Mouse (Mus musculus): ENCODE results near the gene Ddx27.

Gene Ddx27

DNA sequence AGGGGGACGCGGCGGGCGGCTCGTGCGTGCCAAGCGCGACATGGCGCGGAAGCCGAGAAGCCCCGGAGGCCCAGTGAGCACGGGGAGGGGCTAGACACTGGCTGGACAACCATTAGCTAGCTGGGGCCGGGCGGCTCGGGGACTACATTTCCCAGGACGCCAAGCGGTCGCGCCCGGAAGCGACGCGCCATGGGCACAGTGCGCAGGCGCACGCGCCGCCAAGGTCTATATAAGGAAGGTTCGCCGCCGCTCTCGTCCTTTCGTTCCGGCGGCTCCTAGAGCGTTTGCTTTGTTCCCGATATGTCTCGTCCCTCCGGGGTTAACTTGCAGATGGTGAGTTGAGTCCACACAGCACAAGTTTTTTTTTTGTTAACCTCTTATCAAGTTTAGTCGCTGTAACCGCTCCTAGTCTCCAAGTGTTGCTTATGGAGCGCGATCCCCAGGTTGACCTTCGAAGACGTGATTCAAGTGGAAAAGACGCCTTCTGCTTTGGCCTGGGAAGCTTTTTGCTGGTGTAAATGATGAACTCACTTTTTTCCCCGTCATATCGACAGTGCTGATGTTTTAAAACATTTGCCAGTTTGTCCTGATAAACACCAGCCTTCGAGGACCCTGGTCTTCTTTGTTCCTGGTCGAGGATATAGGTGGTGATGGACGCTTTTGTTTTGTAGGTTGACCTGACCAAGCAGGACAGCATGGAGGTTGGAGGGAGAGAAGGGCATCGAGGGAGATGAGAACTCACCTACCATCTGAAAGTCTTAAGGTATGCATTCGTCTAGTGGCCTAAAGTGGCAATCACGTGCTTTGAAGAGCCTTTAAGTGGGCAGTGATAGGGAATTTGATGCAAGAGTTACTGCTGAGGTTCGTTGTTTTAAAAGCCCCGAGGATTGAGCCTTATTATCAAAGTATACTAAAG, 48.2 kb downstream of the Ddx27 start, which contains the start of gene Znfx1:
Gene Znfx1 (minus strand): TSS at position 51 of the 916 bp plus-strand sequence.
- in situ Hi-C loops (cut with MseI, MboI): no loop called here

DNA sequence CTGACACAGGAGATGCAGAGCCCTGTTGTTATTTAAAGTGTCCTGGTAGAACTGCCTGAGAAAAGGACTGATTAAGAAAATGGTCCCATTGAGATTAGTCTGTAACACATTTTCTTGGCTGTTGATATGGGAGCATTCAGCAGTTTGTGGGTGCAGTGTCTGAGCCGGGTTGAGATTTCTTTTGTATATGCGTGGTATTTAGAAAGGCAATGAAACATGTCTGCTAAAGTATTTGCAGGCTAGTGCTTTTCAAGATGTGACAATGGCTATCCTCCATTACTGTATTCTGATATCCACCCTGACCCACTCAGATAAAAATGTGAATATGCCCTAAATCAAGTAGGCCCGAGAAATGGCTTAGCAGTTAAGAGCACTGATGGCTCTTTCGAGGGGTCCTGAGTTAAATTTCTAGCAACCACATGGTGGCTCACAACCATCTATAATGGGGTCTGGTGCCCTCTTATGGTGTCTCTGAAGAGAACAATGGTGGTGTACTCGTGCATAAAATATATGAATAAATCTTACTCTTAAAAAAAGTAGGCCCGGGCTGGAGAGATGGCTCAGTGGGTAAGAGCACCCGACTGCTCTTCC, 49.0 kb downstream of the Ddx27 start:
- in situ Hi-C loops (cut with MseI, MboI): no loop called here

DNA sequence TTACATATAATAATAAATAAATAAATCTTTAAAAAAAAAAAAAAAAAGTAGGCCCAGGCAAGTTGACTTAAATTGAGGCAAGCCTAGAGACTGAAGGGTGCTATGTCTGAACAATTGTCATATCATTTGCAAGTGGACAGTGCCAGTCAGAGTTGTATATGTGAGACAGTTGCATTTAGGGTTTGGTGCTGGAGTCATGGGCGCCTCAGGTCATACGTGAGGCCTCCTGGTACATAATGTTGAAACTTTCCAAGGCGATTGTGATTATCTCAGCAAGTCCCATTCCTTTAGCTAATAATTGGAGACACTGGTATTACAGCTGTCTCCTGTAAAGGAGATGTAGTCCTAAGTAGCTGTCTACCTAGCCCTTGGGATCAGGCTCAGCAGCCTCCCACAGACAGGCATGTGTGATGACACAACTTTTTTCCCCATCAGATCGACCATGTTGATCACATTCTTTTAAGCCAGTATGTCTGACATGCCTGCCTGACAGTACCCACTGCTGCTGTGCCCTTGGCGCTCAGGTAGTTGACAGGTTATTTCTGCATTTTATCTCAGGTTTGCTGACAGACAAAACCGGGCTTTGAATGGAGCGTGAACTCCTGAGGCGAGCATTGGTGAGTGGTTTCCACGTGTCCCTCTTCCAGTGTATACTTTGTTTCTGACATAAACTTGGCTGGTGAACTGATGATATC, 49.8 kb downstream of the Ddx27 start:
- in situ Hi-C loops (cut with MseI, MboI): no loop called here

DNA sequence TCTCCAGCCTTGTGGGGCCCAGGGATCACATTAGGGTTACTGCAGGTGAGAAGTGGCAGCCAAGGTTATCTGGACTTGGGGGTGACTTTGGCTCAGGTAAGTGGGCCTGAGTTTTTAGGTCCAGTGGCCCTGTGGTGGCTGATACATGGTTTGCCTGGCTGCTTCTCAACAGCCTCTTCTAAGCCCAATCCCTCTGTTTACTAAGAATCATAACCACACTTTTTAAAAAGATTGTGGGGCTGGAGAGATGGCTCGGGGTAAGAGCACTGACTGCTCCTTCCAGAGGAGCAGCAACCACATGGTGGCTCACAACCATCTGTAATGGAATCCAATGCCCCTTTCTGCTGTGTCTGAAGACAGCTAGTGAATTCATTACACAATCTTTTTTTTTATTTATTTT, 51.0 kb downstream of the Ddx27 start:
- in situ Hi-C loops (cut with MseI, MboI): no loop called here

DNA sequence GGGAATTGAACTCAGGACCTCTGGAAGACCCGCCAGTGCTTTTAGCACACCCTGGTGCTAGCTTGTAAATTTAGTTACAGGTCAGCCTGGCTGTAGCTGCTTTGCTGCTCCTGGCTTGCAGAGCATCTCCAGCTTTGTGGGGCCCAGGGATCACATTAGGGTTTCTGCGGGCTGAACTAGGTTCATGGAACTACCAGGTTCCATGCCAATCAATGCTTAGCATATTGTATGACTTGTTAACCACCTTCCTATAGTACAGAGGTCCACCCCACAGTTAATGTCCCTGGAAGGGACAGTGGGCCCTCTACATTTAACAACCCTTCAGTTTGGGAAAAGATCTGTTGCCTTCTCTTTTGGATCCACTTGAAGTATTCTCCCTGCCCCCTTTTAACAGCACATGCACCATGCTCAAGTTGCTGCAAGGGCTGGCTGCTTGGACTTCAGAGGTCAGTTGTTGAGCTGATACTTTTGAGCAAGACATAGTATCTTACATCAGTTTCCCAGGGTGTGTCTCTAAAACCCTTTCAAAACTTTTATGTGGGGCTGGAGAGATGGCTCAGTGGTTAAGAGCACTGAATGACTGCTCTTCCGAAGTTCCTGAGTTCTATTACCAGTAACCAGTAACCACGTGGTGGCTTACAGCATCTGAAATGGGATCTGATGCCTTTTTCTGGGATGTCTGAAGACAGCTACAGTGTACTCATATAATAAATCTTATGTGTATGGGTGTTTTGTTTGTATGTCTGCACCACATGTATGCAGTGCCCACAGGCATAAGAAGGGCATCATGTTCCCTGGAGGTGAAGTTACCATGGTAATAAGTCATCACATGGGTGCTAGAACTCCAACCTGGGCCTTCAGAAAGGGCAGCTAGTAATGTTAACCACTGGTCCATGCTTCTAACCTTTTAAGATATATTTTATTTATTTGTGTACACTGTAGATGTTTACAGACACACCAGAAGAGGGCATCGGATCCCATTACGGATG, 51.8 kb downstream of the Ddx27 start:
- in situ Hi-C loops (cut with MseI, MboI): no loop called here

DNA sequence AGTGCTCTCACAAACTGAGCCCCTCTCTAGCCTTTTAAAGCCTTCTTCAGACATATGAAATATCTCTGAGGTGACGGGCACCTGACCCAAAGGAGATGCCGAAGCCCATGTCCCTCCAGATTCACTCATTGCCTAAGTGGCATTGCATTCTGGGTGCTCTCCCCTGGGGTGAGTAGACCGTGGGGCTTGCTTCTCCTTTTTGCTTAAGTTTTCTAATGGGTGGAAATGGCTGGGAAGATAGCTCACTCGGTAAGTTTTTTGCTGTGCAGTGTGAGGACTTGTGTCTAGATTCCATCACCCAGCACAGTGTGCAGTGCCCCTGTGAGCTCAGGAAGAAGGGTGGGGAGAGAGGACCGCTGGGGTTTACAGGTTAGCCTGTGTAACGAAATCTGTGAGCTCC, 52.6 kb downstream of the Ddx27 start:
- in situ Hi-C loops (cut with MseI, MboI): no loop called here

DNA sequence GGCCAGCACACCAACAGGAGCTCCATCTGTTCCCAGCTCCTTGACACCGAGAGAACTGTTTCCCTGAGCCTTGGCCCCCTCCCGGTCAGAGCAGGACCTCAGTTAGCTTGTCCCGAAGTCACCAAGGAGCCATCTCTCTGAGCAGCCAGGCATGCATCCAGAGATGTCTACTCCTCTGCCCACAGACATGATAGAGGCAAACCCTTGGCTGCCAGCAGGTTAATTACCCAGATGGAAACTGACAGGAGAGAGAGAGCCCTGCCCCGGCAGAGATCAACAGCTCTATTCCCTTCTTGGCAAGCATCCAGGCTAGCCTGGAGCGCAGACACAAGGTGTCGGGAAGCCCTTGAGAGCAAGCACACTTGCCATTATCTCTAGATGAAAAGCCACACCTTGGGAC, 55.3 kb downstream of the Ddx27 start:
- in situ Hi-C loops (cut with MseI, MboI): loop anchor here in 1 of 2 experiments (5.0 kb wide), 1 partner anchor 142 kb away; no protein-coding TSS in a partner anchor

DNA sequence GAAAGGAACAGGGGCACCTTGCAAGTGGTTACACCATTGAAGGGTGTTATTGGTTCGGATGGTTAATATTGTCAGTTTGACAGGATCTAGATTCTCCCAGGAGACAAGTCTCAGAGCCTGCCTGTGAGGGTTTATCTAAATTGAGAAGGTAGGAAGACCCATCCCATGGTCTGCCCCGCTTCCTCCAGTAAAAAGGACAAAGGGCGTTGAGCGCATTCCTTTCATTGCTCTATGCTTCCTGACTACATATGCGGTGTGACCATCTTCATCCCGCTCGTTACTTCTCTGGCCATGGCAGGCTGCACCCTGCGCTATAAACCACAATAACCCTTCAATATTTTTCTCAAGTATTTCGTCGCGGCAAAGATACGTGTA, 56.3 kb downstream of the Ddx27 start:
- in situ Hi-C loops (cut with MseI, MboI): loop anchor here in 1 of 2 experiments (5.0 kb wide), 1 partner anchor 141 kb away; no protein-coding TSS in a partner anchor

DNA sequence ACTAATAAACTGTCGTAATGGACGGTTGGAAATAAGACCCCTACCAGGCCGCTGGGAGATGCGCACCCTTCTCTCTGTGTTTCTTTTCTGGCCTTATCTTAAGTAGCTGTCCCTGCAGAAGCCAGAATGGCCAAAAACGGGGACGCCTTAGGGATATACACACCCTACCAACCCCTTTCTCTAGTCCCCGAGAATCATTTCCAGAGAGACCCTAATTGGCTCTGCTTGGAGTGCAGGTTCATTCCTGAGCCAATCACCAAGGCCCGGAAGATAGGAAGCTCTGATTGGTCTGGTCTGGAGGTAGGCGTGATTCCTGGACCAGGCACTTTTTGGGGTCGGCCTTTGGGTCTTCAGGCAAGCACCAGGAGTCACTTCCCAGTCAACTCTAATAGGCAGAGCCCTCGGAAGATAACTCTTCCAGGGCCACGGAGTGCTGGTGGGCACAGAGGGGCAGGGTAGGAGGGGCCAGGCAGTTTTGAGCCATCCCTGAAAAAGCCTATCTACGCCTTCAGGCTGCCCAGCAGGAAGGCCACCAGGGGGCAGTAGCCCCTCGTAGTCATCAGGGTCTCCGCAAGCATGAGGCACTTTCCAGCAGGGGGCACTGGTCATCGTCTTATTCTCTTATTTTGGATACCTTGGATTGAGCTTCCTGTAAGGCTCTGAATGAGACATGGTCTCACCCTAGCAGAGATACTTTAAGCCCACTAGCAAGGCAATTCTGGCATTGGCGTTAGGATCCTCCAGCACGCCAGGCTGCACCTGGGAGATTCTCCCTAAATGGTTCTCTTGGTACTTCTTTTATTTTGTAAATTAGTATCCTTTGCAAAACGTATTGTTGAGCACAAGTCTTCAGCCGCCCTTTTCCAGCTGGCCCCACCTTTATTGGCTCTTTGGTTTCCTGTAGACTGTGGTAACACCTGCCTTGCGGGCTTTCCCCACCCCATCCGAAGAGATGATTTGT, 56.9 kb downstream of the Ddx27 start:
- in situ Hi-C loops (cut with MseI, MboI): loop anchor here in 1 of 2 experiments (5.0 kb wide), 1 partner anchor 140 kb away; no protein-coding TSS in a partner anchor

DNA sequence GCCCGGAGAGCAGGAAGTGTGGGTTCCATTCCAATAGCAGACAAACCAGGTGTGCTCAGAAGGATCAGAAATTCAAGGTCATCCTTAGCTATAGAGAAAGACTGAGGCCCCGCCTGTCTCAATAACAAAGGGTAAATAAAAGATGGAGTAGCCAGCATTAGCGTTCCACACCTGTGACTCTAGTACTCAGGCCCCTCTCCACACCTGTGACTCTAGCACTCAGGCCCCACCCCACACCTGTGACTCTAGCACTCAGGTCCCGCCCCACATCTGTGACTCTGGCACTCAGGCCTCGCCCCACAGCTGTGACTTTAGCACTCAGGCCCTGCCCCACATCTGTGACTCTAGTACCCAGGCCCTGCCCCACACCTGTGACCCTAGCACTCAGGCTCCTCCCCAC, 59.6 kb downstream of the Ddx27 start:
- in situ Hi-C loops (cut with MseI, MboI): loop anchor here in 1 of 2 experiments (5.0 kb wide), 1 partner anchor 138 kb away; no protein-coding TSS in a partner anchor

DNA sequence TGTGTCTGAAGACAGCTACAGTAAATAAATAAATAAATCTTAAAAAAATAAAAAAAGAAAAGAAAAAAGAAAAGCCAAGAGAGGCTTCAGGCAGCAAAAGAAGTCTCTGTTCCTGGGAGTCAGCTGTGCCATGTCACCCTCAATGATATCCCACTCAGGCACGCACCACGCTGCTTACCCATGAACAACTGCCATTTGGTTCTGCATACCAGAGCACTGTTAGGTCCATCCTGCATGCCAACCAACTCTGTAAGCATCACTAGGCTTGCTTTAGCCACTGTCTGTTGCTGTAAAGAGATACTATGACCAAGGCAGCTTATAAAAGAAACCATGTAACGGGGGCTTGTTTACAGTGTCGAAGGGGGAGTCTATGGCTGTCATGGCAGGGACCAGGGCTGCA, 61.4 kb downstream of the Ddx27 start:
- in situ Hi-C loops (cut with MseI, MboI): loop anchor here in 1 of 2 experiments (5.0 kb wide), 1 partner anchor 136 kb away; no protein-coding TSS in a partner anchor

DNA sequence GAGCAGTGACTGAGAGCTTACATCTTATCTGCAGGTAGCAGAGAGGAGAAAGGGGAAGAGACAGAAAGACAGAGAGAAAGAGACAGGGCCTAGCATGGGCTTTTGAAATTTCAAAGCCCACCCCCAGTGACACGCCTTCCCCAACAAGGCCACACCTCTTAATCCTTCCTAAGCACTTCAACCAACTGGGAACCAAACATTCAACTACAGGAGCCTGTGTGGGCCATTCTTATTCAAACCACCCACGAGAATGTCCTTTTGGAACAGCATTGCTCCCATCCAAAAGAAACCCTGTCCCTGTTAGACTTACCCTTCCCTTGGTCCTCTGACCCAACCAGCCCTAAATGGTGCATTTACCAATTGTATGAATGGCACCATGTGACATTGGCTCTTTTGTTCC, 61.8 kb downstream of the Ddx27 start:
- in situ Hi-C loops (cut with MseI, MboI): loop anchor here in 1 of 2 experiments (5.0 kb wide), 1 partner anchor 136 kb away; no protein-coding TSS in a partner anchor

DNA sequence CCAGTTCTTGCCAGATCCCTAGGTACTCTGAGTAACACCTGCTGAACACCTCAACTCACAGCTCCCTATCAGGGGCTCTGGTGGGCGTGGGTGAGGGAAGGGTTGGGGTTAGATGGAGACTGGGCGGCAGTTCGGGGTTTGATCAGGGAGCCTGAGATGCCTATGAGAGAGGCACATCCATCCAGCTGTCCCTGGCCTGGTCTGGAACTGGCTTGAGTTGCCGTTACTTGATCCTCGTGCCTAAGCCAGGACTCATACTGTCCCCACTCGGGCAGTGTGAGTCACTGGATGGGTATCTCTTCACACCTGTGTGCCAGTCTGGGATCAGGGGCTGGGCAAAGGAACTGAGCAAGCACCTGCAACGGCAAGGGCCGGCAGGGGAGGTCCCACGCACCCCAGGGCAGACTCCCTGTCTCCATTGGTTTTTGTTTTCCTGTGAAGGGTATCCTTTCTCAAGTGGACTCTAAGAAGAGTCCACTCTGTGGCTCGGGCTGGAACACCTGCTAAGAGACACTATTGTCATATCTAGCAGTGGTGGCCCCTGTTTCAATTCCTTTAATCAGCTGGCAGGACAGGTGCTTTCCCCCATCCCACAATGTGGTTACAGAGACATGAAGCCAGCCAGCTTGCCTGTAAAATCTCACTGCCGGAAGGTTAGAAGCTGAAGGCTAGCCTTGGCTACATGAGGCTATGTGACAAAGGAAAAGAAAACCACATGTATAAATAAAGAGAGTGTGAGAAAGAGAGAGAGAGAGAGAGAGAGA, 62.4 kb downstream of the Ddx27 start:
- in situ Hi-C loops (cut with MseI, MboI): loop anchor here in 1 of 2 experiments (5.0 kb wide), 1 partner anchor 135 kb away; no protein-coding TSS in a partner anchor

DNA sequence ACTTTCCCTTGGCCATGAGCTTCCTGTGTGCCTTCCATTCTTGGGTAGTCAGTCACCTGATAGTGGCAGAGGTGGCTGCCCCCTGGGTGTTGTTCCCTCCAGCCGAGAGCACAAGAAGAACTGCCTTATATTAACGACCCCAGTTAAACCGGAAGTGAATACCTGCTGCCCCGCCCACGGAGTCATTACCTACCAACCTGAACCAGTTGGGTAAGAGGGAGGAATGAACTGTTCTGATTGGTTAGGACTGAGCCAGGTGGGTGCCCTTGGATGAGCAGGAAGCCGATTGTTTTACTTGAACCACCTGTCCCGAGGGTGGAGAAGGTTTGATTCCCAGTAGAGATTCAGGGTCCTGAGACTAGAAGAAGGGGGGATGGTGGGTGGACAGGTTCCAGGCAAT, 63.5 kb downstream of the Ddx27 start:
- in situ Hi-C loops (cut with MseI, MboI): loop anchor here in 1 of 2 experiments (5.0 kb wide), 1 partner anchor 134 kb away; no protein-coding TSS in a partner anchor

DNA sequence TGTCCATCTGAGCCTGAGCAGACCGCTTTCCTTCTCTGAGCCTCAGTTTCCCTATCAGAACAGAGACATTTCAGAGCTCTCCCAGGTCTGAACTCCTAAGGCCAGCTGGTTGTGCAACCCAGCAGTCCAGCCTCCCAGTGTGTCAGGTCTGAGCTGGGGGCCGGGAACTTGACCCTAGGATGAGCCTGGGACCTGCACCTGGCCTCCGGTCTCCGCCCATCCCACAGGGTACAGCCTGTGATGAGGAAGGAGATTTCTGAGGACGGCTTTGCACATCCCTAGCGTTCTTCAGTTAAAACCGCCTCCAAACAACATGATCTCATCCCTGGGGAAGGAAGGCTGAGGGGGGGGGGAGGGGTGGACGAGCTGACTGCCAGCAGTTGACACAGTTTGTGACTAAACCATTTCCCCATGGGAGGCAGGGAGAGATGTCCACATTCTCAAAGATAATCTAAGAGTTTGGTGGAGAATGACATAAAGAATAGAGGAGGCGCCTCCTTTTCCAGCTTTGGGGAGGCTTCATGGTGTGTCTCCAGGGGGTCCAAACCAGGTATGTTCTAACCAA, 64.0 kb downstream of the Ddx27 start:
- in situ Hi-C loops (cut with MseI, MboI): loop anchor here in 1 of 2 experiments (5.0 kb wide), 1 partner anchor 133 kb away; no protein-coding TSS in a partner anchor

DNA sequence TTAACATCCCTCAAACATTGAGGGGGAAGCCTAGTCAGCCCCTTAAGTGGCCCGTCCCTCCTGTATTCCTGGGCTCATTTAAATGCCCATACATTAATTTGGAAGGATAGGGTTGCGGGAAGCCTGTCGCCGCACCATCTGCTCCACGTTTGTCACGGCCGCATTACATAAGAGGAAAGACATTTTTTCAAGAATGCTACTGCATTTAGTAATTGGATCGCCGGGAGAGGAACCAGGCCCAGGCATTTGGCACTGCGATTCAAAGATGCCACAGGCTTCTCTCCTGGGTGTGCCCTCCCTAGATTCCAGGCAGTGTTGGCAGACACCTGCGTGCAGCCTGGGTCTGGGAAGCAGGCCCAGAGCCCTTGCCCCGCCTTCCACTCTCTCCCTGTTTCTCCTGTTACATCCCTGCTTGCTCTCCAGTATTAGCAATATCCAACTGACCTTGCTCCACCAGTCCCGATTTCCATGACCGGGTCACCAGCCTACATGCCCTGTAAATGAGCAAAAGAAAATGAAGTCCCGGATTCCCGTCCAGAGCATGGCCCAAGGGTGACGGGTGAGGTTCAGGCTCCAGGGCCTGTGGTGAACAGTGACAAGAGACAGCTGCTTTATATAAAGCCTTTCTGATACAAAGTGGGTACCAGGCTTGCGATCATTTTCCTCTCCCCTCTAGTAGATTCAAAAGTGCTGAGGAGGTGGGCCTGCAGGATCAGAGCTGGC, 64.7 kb downstream of the Ddx27 start:
- in situ Hi-C loops (cut with MseI, MboI): loop anchor here in 1 of 2 experiments (5.0 kb wide), 1 partner anchor 133 kb away; no protein-coding TSS in a partner anchor

DNA sequence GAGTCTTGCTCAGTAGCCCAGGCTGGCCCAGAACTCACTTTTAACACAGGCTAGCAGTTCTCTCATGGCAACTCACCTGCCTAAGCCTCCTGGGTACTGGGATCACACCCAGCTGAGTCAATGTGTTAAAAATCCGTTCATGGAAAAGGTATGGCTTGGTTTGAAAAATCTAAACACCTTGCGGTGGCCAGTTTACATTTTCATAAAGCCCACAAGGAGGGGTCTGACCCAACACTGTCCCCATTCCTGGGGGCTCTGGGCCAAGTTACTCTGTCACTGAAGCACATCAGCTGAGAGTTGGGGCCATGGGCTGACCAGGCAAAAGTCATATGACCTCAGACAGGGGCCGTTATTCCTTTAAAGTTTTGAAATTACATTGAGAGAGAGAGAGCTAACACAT, 65.4 kb downstream of the Ddx27 start:
- in situ Hi-C loops (cut with MseI, MboI): no loop called here

Measured in mouse trophoblast stem cell (cell line).